Mouse (Mus musculus) adrenal gland, postnatal 4 days (tissue): ENCODE measurements at regions not wholly inside any gene's neighbourhood (a gene's known extent, or its start where the extent isn't known, plus 50 kb on each side); places are given as distances from the start of the nearest gene placed in this dataset.

Experiments used
- DNase-seq, 2 experiments: peaks; one replicate each; pipeline ENCODE4 v3.0.0; 2021 to 2022; ENCODE audit warnings: low spot score in 2 of 2, mixed read lengths in 2 of 2

DNA sequence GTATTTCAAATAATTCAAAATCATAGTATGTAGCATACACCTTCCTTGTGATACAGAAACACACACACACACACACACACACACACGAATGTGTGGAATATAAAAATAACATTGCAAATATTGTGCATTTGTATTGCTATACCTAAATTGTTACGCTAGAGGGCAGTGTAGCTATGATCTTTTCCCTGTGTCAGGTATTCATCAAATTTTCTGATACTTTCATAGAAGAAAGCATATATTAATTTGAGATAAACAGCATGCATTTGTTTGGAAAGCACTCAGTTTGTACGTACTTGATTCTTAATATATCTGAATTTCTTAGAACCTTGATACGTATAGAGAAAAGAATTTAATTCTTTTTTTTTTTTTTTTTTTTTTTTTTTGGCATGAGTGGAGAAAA is 1700.9 kb upstream of the Sel1l start:
- no peak for DNase-seq

DNA sequence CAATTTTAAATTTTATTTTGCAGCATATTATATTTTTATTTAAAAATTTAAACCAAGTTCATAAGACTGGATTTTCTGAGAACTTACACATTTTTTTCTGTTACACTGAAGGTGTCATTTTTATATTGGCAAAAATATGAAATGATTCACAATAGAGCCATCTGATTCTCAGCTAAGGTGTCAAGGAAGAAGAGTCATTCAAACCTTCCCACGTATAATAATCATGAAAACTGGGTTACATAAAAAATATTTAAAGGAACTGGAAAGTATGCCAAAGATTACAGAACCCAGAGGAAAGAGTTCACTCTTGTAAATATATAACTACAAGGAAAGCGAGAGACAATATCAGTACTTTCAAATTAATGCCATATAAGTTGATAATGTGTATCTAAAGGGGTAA is 1674.5 kb upstream of the Sel1l start:
- DNase-seq: no peak

- no peak for DNase-seq
Measured at GRCm38 (mm10) chr12:93486381-93486780, 1637.4 kb upstream of the Sel1l start.

- no peak for DNase-seq
Measured at GRCm38 (mm10) chr12:93462106-93462505, 1613.1 kb upstream of the Sel1l start.

- DNase-seq: no peak
Measured at GRCm38 (mm10) chr12:93449436-93449835, 1600.5 kb upstream of the Sel1l start.

- no peak for DNase-seq
Measured at GRCm38 (mm10) chr12:93429218-93429617, 1580.3 kb upstream of the Sel1l start.

DNA sequence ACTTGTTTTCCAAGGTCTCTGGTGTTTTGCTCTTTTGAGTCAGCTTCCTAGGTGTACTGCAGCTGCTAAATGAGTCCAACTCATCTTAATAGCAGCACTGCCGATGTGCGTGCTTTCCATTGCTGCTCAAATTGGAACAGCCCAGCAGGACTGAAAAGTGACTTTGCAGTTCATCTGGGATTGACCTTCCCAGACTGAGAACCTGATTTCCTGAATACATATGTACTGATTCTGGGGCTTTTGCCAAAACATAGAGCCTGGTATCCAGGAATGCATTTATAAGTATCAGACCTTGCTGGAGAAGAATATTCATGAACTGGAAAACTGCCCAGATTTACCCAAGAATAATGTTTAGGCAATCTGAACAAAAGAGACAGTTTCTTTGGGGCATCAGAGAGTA is 1579.0 kb upstream of the Sel1l start:
- no peak for DNase-seq

- DNase-seq: no peak
Measured at GRCm38 (mm10) chr12:93416381-93416780, 1567.4 kb upstream of the Sel1l start.

DNA sequence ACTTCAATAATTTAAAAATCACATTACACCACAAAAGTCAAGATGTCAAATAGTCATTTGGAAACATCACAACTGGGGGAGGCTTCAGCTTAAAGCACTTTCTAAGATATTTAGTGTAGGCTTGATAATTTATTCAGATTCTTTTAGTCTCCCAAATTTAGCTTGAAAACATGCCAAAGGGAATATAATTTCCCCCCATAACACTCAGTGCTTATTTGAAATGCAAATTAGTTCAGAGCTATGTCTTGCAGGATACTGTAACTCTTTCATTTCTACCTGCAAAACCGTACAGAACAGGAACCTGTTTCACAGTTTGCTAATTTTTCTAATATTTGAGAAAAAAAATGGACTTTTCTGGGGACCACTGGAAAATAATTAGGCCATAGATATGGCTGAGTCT is 1566.8 kb upstream of the Sel1l start:
- no peak for DNase-seq

DNA sequence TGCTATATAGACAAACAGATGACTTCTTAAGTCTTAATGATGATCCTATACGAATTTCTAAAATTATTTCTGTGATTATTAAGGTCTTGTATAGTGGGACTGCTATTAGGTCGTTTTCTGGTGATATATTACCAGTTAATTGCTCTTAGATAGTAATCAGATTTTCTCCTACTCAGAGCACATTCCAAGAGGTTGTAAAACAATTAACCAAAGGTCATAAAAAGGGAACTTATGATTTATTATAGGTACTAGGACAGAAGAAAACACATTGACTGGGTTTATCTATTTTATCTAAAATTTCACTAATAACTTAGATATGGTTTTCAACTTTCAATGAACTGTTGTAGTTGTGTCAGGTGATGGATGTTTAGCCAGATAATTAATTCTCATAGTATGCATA is 1536.6 kb upstream of the Sel1l start:
- DNase-seq: no peak

GRCm38 (mm10) chr12:93342933-93343332 is 1494.0 kb upstream of the Sel1l start:
- no peak for DNase-seq

- DNase-seq: no peak
Measured at GRCm38 (mm10) chr12:93342525-93342924, 1493.6 kb upstream of the Sel1l start.

DNA sequence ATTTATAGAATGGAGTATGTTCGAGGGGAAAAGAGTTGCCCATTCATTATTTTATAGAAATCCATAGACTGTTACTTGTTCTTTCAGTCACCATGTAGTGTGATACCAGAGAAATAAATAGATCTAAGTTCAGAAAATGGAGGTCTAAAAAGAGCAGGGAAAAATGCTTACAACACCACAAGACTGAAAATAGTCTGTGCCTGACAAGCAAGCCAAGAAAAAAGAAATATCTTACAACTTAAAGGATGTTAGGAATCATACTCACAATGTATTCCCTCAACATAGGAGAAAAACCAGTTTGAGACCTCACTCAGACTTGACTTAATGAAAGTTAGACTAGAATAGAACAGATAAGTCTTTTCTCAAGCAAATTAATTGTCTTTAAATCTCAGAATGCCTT is 1486.6 kb upstream of the Sel1l start:
- no peak for DNase-seq

- DNase-seq: no peak
Measured at GRCm38 (mm10) chr12:93312214-93312613, 1463.3 kb upstream of the Sel1l start.

- DNase-seq: no peak
Measured at GRCm38 (mm10) chr12:93281816-93282215, 1432.9 kb upstream of the Sel1l start.

- no peak for DNase-seq
Measured at GRCm38 (mm10) chr12:93273652-93274051, 1424.7 kb upstream of the Sel1l start.

DNA sequence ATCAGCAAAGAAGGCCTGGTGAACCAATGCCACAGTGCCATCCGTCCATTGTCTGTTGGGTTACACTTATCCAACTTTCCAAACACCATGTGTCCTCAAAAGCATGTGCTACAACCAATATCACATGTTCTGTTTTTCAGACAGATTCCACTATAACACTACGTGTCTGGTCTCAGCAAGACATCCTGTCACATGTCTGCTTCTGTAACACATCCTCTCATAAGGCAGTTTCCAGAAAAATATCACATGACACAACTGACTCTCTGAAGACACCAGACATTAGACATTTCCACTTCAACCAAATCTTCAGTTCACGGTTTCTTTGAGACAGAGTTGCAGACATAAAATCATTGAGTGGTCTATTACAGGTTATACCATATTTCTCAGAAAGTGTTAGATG is 1381.3 kb upstream of the Sel1l start:
- no peak for DNase-seq

GRCm38 (mm10) chr12:93226826-93227225 is 1377.9 kb upstream of the Sel1l start:
- DNase-seq: no peak

- no peak for DNase-seq
Measured at GRCm38 (mm10) chr12:93221179-93221922, 1372.4 kb upstream of the Sel1l start.

DNA sequence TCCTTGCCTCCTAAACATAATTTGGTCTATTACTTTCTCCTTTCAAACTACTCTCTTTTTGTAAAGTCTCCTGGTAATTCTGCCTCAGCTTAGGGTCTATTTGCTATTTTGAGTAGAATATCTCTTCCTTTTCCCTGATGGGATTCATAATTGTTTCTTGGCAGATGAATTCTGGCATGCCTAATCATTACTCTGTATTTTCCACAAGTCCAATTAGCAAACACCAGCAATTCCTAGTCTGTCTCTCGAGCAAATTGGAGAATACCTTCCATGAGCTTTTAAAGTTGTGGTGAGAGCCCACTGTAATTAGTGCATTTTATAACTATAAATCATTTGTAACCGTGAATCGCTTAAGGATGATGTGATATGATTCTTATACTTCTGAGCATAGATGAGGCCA is 1358.6 kb upstream of the Sel1l start:
- DNase-seq: no peak

- no peak for DNase-seq
Measured at GRCm38 (mm10) chr12:93188940-93189339, 1340.0 kb upstream of the Sel1l start.

DNA sequence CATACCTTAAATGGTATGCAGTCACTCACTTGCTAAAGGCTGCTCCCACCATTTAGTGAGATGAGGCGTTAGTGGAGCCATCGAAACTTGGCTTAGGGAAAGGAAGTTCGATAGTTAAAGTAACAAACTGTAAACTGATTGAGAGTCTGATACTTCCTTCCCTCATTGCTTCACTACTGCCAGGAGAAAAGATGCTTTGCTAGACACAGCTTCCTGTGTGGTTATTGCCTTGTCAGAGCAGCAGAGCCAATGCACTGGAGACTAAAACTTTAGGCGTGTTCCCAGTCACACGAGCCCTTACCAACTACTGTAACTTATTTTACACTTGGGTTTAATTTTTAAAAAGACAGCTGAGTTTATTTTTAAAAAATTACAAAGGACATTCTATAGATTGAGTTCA is 1324.8 kb upstream of the Sel1l start:
- DNase-seq: no peak

GRCm38 (mm10) chr12:93160252-93160651 is 1311.3 kb upstream of the Sel1l start:
- no peak for DNase-seq
